Comparison of ENCODE assay signal across 8 mouse cellular contexts in genomic region chr17:56292531-56293222, GRCm38 (mm10). TPM values are rescaled to one million over a fixed set of nuclear protein-coding genes. Genes with fewer than 3 reads are reported as not detected.
DNase-seq lines count a peak whose midpoint lies in the region; ATAC-seq and TF ChIP-seq lines count a peak whose summit lies in the region.

TSS of gene Plin3 (minus strand) at chr17:56292873.

- no peak for TF ChIP-seq CTCF in layer of hippocampus, adult 2 months (conservative IDR thresholded peaks at IDR 0.05)

- peak within 1 kb of the TSS; percentile 87; the same call in 1 of the 2 replicates for H3K27ac ChIP-seq in layer of hippocampus, adult 2 months
- no peak within 1 kb of the TSS for H3K27ac ChIP-seq in neural tube, embryonic 12.5 days

- H3K4me3 ChIP-seq in layer of hippocampus, adult 2 months: no peak within 1 kb of the TSS
- H3K4me3 ChIP-seq in neural tube, embryonic 12.5 days: no peak within 1 kb of the TSS

- no peak within 1 kb of the TSS for H3K9ac ChIP-seq in neural tube, embryonic 12.5 days

- no peaks in the 10 kb centered on the region for H3K36me3 ChIP-seq in neural tube, embryonic 12.5 days

- H3K4me1 ChIP-seq in neural tube, embryonic 12.5 days: peaks cover 34% of the 10 kb centered on the region

- no peak for DNase-seq in layer of hippocampus, adult 2 months (ENCODE audit: low spot score in 2 of 2)
- DNase-seq in layer of hippocampus, adult 11-12 months (ENCODE audit: low spot score): no peak
- peak; percentile 40 for DNase-seq in adrenal gland, postnatal 10 days
- DNase-seq in gastrocnemius, postnatal 4 days (ENCODE audit: low spot score in 2 of 2): no peak
- no peak for DNase-seq in right cerebral cortex, adult 2 months (ENCODE audit: low spot score in 2 of 2)
- no peak for DNase-seq in spleen, adult 12 weeks (ENCODE audit: low spot score)

- H3K27me3 ChIP-seq in neural tube, embryonic 12.5 days (replicated peaks): no peaks in the 10 kb centered on the region

- no peaks in the 10 kb centered on the region for H3K9me3 ChIP-seq in neural tube, embryonic 12.5 days

- ATAC-seq in inflammation-experienced regulatory T-cells, adult 6 months: no peak
- ATAC-seq in neural tube, embryonic 12.5 days (ENCODE audit: low FRiP score, low read depth): no peak

- WGBS in neural tube, embryonic 12.5 days: 84% methylated on average over 4 of the region's 4 CpGs

- H3K4me2 ChIP-seq in neural tube, embryonic 12.5 days (replicated peaks): no peak within 1 kb of the TSS

RNA-seq across cellular contexts. Expression of gene Plin3, which starts in this region (rescaled TPM):
- total RNA-seq in layer of hippocampus, adult 2 months (2021): 10 to 100 TPM; 16.8 to 17.2 TPM
- total RNA-seq in adrenal gland, postnatal 10 days (2021): 10 to 100 TPM; 96.0 to 97.9 TPM
- total RNA-seq in gastrocnemius, postnatal 4 days (2021): 10 to 100 TPM; 59.0 to 60.6 TPM
- polyA plus RNA-seq in inflammation-experienced regulatory T-cells, adult 6 months (2017; shearing (Covaris generic)): 10 to 100 TPM; 25.6 to 28.7 (median 25.6) TPM
- polyA plus RNA-seq in neural tube, embryonic 12.5 days (2016; fragmentation: Nextera tagmentation; extraction: Ambion mirVana): 29.0 and 31.7 TPM in 2 replicates
